Mouse (Mus musculus): Measurements from ENCODE around the gene Gm20888.
"Not testable (repeated sequence)": the region's sequence is repeated elsewhere in the genome, so short reads cannot be mapped to it uniquely, and the experiment has no call there.

Gm20888 gene

DNA sequence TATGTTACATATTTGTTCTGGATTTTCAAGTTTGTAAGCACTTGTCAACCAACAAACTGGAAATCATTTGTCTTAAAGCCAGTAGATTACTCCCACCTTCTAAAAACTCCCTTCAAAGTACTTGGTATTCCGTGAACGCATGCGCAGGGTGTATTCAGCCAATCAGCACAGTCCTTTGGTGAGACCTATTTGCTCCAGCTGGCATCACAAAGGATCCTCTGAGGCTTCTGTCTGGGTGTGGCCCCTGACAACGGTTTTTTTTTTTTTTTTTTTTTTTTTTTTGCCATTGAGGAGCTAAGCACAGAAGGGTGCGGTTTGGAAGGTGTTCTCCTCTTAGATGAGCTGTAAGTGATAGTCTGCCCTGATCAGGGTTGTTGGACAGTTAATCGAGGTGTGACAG, at the start of gene Gm20888:
Gm20888 (plus strand) TSS at position 301 of the 400 bp plus-strand sequence.
- DNase-seq = not testable (repeated sequence)
